Mouse (Mus musculus): ENCODE results near the gene Sp1.

Sp1 gene

GRCm38 (mm10) chr15:102433173-102433572 lies 27.2 kb downstream of the Sp1 start:
- no peak for DNase-seq (ENCODE audit: low spot score in 2 of 2)

- DNase-seq (ENCODE audit: low spot score in 2 of 2), result peak; percentile 77 to 85
Measured at GRCm38 (mm10) chr15:102442490-102442889, 36.5 kb downstream of the Sp1 start.

- DNase-seq (ENCODE audit: low spot score in 2 of 2), result no peak
Measured at GRCm38 (mm10) chr15:102445146-102445545, 39.2 kb downstream of the Sp1 start, which contains the start of gene Amhr2. Gene Amhr2 (plus strand): TSS chr15:102445367.

GRCm38 (mm10) chr15:102446448-102446847 lies 40.5 kb downstream of the Sp1 start:
- DNase-seq (ENCODE audit: low spot score in 2 of 2), result no peak

- no peak for DNase-seq (ENCODE audit: low spot score in 2 of 2)
Measured at GRCm38 (mm10) chr15:102449366-102449765, 43.4 kb downstream of the Sp1 start.

GRCm38 (mm10) chr15:102450928-102451327 lies 45.0 kb downstream of the Sp1 start:
- DNase-seq (ENCODE audit: low spot score in 2 of 2), result no peak

GRCm38 (mm10) chr15:102451666-102452430 lies 45.9 kb downstream of the Sp1 start:
- no peak for DNase-seq (ENCODE audit: low spot score in 2 of 2)

GRCm38 (mm10) chr15:102455993-102456392 lies 50.0 kb downstream of the Sp1 start:
- no peak for DNase-seq (ENCODE audit: low spot score in 2 of 2)

- no peak for DNase-seq (ENCODE audit: low spot score in 2 of 2)
Measured at GRCm38 (mm10) chr15:102458050-102458736, 52.2 kb downstream of the Sp1 start.

- DNase-seq (ENCODE audit: low spot score in 2 of 2), result peak; percentile 64 to 83
Measured at GRCm38 (mm10) chr15:102458904-102459317, 53.0 kb downstream of the Sp1 start, which contains the start of gene Prr13. Gene Prr13 (plus strand): TSS chr15:102459028.

GRCm38 (mm10) chr15:102459381-102459780 lies 53.4 kb downstream of the Sp1 start:
- DNase-seq (ENCODE audit: low spot score in 2 of 2), result no peak

GRCm38 (mm10) chr15:102459847-102460246 lies 53.9 kb downstream of the Sp1 start:
- DNase-seq (ENCODE audit: low spot score in 2 of 2), result no peak

- DNase-seq (ENCODE audit: low spot score in 2 of 2), result no peak
Measured at GRCm38 (mm10) chr15:102460409-102460808, 54.5 kb downstream of the Sp1 start.

GRCm38 (mm10) chr15:102460971-102461370 lies 55.0 kb downstream of the Sp1 start:
- no peak for DNase-seq (ENCODE audit: low spot score in 2 of 2)

- DNase-seq (ENCODE audit: low spot score in 2 of 2), result no peak
Measured at GRCm38 (mm10) chr15:102461430-102462075, 55.6 kb downstream of the Sp1 start.

GRCm38 (mm10) chr15:102463666-102464065 lies 57.7 kb downstream of the Sp1 start:
- no peak for DNase-seq (ENCODE audit: low spot score in 2 of 2)

GRCm38 (mm10) chr15:102468675-102469370 lies 62.9 kb downstream of the Sp1 start:
- DNase-seq (ENCODE audit: low spot score in 2 of 2), result no peak

- DNase-seq (ENCODE audit: low spot score in 2 of 2), result peak; percentile 94 to 95
Measured at GRCm38 (mm10) chr15:102470183-102470604, 64.3 kb downstream of the Sp1 start, which contains the start of gene Pcbp2. Gene Pcbp2 (plus strand): TSS chr15:102470539.

GRCm38 (mm10) chr15:102470605-102471294 lies 64.8 kb downstream of the Sp1 start:
- DNase-seq (ENCODE audit: low spot score in 2 of 2), result peak; percentile 68 to 91

- DNase-seq (ENCODE audit: low spot score in 2 of 2), result no peak
Measured at GRCm38 (mm10) chr15:102471295-102471645, 65.3 kb downstream of the Sp1 start.

GRCm38 (mm10) chr15:102471727-102472126 lies 65.8 kb downstream of the Sp1 start:
- no peak for DNase-seq (ENCODE audit: low spot score in 2 of 2)
